Mouse (Mus musculus): ENCODE data around the gene Capn9. TPM values are rescaled to one million over a fixed set of nuclear protein-coding genes. Genes with fewer than 3 reads are reported as not detected.

The Capn9 gene
- polyA plus RNA-seq, 1 experiment: not detected

- no peak overlapping the region for H3K4me3 ChIP-seq (replicated peaks; ENCODE audit: control insufficient read depth, low read depth, low read length)
- H3K4me1 ChIP-seq (ENCODE audit: control insufficient read depth, insufficient read depth, low read length): no peaks in the 10 kb centered on the region
- TF ChIP-seq CTCF (IDR thresholded peaks at IDR 0.05; ENCODE audit: control insufficient read depth, insufficient read depth, low read length) (no peak), POLR2A (IDR thresholded peaks at IDR 0.05; ENCODE audit: borderline replicate concordance, control insufficient read depth, low read depth, low read length) (no peak)
- no peak overlapping the region for H3K27ac ChIP-seq (ENCODE audit: control insufficient read depth, insufficient read depth, low read depth, low read length, poor library complexity)
- WGBS: 71% methylated on average over 14 of the region's 14 CpGs
These were observed 57.2 kb downstream of the Capn9 start for GRCm38 (mm10) chr8:124633001-124633703.

- no peak for TF ChIP-seq POLR2A (IDR thresholded peaks at IDR 0.05; ENCODE audit: borderline replicate concordance, control insufficient read depth, low read depth, low read length)
- no peak for TF ChIP-seq CTCF (IDR thresholded peaks at IDR 0.05; ENCODE audit: control insufficient read depth, insufficient read depth, low read length)
- Histone ChIP-seq H3K4me1 (ENCODE audit: control insufficient read depth, insufficient read depth, low read length) (no peaks in the 10 kb centered on the region), H3K27ac (ENCODE audit: control insufficient read depth, insufficient read depth, low read depth, low read length, poor library complexity) (no peak overlapping the region), H3K4me3 (replicated peaks; ENCODE audit: control insufficient read depth, low read depth, low read length) (no peak overlapping the region)
- WGBS: 86% methylated on average over 13 of the region's 13 CpGs
These were observed 58.7 kb downstream of the Capn9 start for GRCm38 (mm10) chr8:124634411-124635246.

GRCm38 (mm10) chr8:124635247-124635502 lies 59.3 kb downstream of the Capn9 start:
- no peak overlapping the region for H3K4me3 ChIP-seq (replicated peaks; ENCODE audit: control insufficient read depth, low read depth, low read length)
- WGBS: 80% methylated on average over 8 of the region's 8 CpGs
- TF ChIP-seq POLR2A (IDR thresholded peaks at IDR 0.05; ENCODE audit: borderline replicate concordance, control insufficient read depth, low read depth, low read length): no peak
- H3K4me1 ChIP-seq (ENCODE audit: control insufficient read depth, insufficient read depth, low read length): no peaks in the 10 kb centered on the region
- H3K27ac ChIP-seq (ENCODE audit: control insufficient read depth, insufficient read depth, low read depth, low read length, poor library complexity): no peak overlapping the region

GRCm38 (mm10) chr8:124641599-124641998 lies 65.7 kb downstream of the Capn9 start:
- 93% methylated on average over 8 of the region's 8 CpGs for WGBS
- no peak for TF ChIP-seq POLR2A (IDR thresholded peaks at IDR 0.05; ENCODE audit: borderline replicate concordance, control insufficient read depth, low read depth, low read length)
- TF ChIP-seq CTCF (IDR thresholded peaks at IDR 0.05; ENCODE audit: control insufficient read depth, insufficient read depth, low read length): no peak
- no peak overlapping the region for H3K4me3 ChIP-seq (replicated peaks; ENCODE audit: control insufficient read depth, low read depth, low read length)
- H3K4me1 ChIP-seq (ENCODE audit: control insufficient read depth, insufficient read depth, low read length): no peaks in the 10 kb centered on the region
- H3K27ac ChIP-seq (ENCODE audit: control insufficient read depth, insufficient read depth, low read depth, low read length, poor library complexity): no peak overlapping the region

- Histone ChIP-seq H3K4me3 (replicated peaks; ENCODE audit: control insufficient read depth, low read depth, low read length) (no peak overlapping the region), H3K4me1 (ENCODE audit: control insufficient read depth, insufficient read depth, low read length) (no peaks in the 10 kb centered on the region), H3K27ac (ENCODE audit: control insufficient read depth, insufficient read depth, low read depth, low read length, poor library complexity) (no peak overlapping the region)
- TF ChIP-seq POLR2A (IDR thresholded peaks at IDR 0.05; ENCODE audit: borderline replicate concordance, control insufficient read depth, low read depth, low read length) (no peak), CTCF (IDR thresholded peaks at IDR 0.05; ENCODE audit: control insufficient read depth, insufficient read depth, low read length) (no peak)
- 64% methylated on average over 18 of the region's 18 CpGs for WGBS
These were observed 67.8 kb downstream of the Capn9 start for GRCm38 (mm10) chr8:124643540-124644339.

GRCm38 (mm10) chr8:124648311-124648710 lies 72.4 kb downstream of the Capn9 start:
- Histone ChIP-seq H3K4me3 (replicated peaks; ENCODE audit: control insufficient read depth, low read depth, low read length) (no peak overlapping the region), H3K4me1 (ENCODE audit: control insufficient read depth, insufficient read depth, low read length) (no peaks in the 10 kb centered on the region), H3K27ac (ENCODE audit: control insufficient read depth, insufficient read depth, low read depth, low read length, poor library complexity) (no peak overlapping the region)
- TF ChIP-seq CTCF (IDR thresholded peaks at IDR 0.05; ENCODE audit: control insufficient read depth, insufficient read depth, low read length) (no peak), POLR2A (IDR thresholded peaks at IDR 0.05; ENCODE audit: borderline replicate concordance, control insufficient read depth, low read depth, low read length) (no peak)

- Histone ChIP-seq H3K4me1 (ENCODE audit: control insufficient read depth, insufficient read depth, low read length) (no peaks in the 10 kb centered on the region), H3K4me3 (replicated peaks; ENCODE audit: control insufficient read depth, low read depth, low read length) (no peak overlapping the region), H3K27ac (ENCODE audit: control insufficient read depth, insufficient read depth, low read depth, low read length, poor library complexity) (no peak overlapping the region)
- TF ChIP-seq CTCF (IDR thresholded peaks at IDR 0.05; ENCODE audit: control insufficient read depth, insufficient read depth, low read length) (no peak), POLR2A (IDR thresholded peaks at IDR 0.05; ENCODE audit: borderline replicate concordance, control insufficient read depth, low read depth, low read length) (no peak)
- WGBS: 95% methylated on average over 20 of the region's 20 CpGs
These were observed 75.9 kb downstream of the Capn9 start for GRCm38 (mm10) chr8:124651776-124652175.

- no peak for TF ChIP-seq POLR2A (IDR thresholded peaks at IDR 0.05; ENCODE audit: borderline replicate concordance, control insufficient read depth, low read depth, low read length)
- TF ChIP-seq CTCF (IDR thresholded peaks at IDR 0.05; ENCODE audit: control insufficient read depth, insufficient read depth, low read length): no peak
- Histone ChIP-seq H3K4me1 (ENCODE audit: control insufficient read depth, insufficient read depth, low read length) (peaks cover 2% of the 10 kb centered on the region; the same call in 1 of the 2 replicates), H3K27ac (ENCODE audit: control insufficient read depth, insufficient read depth, low read depth, low read length, poor library complexity) (no peak overlapping the region), H3K4me3 (replicated peaks; ENCODE audit: control insufficient read depth, low read depth, low read length) (no peak overlapping the region)
- whole genome bisulfite sequencing: 85% methylated on average over 4 of the region's 4 CpGs
These were observed 76.6 kb downstream of the Capn9 start for GRCm38 (mm10) chr8:124652546-124652945.
